Mouse (Mus musculus) olfactory bulb, adult 2 months (tissue): ENCODE results near the gene Slc20a1. TPM values are rescaled to one million over a fixed set of nuclear protein-coding genes. Genes with fewer than 3 reads are reported as not detected.

Experiments used
- H3K27ac ChIP-seq: fragments of 200-500 bp; 2 replicates; pipeline ENCODE4 v1.5.1; 2012; ENCODE audit warnings: low read depth, low read length; ENCODE audit not compliant: insufficient read depth
- H3K4me1 ChIP-seq: fragments of 200-500 bp; 2 replicates; pipeline ENCODE4 v1.6.1; 2012; ENCODE audit warnings: low read length; ENCODE audit not compliant: control insufficient read depth, insufficient read depth
- H3K4me3 ChIP-seq: fragments of 200-500 bp; 2 replicates; pipeline ENCODE4 v1.5.1; 2012; ENCODE audit warnings: mild to moderate bottlenecking, low read depth, low read length, moderate library complexity; ENCODE audit not compliant: insufficient read depth
- CTCF ChIP-seq: fragments of 200-500 bp; IDR thresholded peaks from 2 replicates; pipeline ENCODE4 v1.5.1; 2012; ENCODE audit warnings: low read depth, mild to moderate bottlenecking, low read length, moderate library complexity; ENCODE audit not compliant: insufficient read depth
- POLR2A ChIP-seq: fragments of 200-500 bp; IDR thresholded peaks from 2 replicates; pipeline ENCODE4 v1.6.1; 2012; ENCODE audit warnings: mild to moderate bottlenecking, low read depth, low read length, moderate library complexity; ENCODE audit not compliant: insufficient read depth
- WGBS: fragments of 180-500 bp; shearing (Covaris S2); methylation state at CpG from one replicate; pipeline ENCODE4 v1.1.7; 2018; 5-methylcytosine and 5-hydroxymethylcytosine counted together
- polyA plus RNA-seq: library from polyadenylated mRNA; stranded (reverse); fragments of >200 nt; gene quantifications from 2 replicates; pipeline ENCODE4 v1.2.4, GENCODE M21; 2012; ENCODE audit warnings: low replicate concordance; ENCODE audit not compliant: missing spikeins, insufficient read depth, insufficient read length

Slc20a1 gene
- polyA plus RNA-seq, 1 experiment = 298 TPM

- WGBS = 78% methylated on average over 1 of the region's 1 CpGs
- Histone ChIP-seq H3K4me1 (peaks cover 14% of the 10 kb centered on the region), H3K4me3 (no peak overlapping the region), H3K27ac (no peak overlapping the region)
- TF ChIP-seq CTCF (no peak), POLR2A (no peak)
Observed at GRCm38 (mm10) chr2:129184853-129185252, 13.7 kb upstream of the Slc20a1 start.

- H3K4me1 ChIP-seq = peaks cover 14% of the 10 kb centered on the region
- 90% methylated on average over 10 of the region's 10 CpGs for WGBS
- TF ChIP-seq CTCF = no peak
- TF ChIP-seq POLR2A = no peak
- H3K4me3 ChIP-seq = no peak overlapping the region
- H3K27ac ChIP-seq = no peak overlapping the region
Observed at GRCm38 (mm10) chr2:129185611-129186290, 12.8 kb upstream of the Slc20a1 start.

- TF ChIP-seq POLR2A (no peak), CTCF (no peak)
- Histone ChIP-seq H3K4me1 (peaks cover 14% of the 10 kb centered on the region), H3K4me3 (no peak overlapping the region), H3K27ac (no peak overlapping the region)
- WGBS = 46% methylated on average over 5 of the region's 5 CpGs
Observed at GRCm38 (mm10) chr2:129186291-129186919, 12.2 kb upstream of the Slc20a1 start.

- 88% methylated on average over 7 of the region's 7 CpGs for WGBS
- Histone ChIP-seq H3K4me3 (no peak overlapping the region), H3K4me1 (no peaks in the 10 kb centered on the region), H3K27ac (no peak overlapping the region)
- TF ChIP-seq CTCF (no peak), POLR2A (no peak)
Observed at GRCm38 (mm10) chr2:129192392-129193150, 6.0 kb upstream of the Slc20a1 start.

GRCm38 (mm10) chr2:129196317-129196716 is 2.2 kb upstream of the Slc20a1 start:
- Histone ChIP-seq H3K4me3 (no peak overlapping the region), H3K4me1 (0 out of 2 replicates have a peak, but pooled peaks cover 2% of the 10 kb centered on the region), H3K27ac (no peak overlapping the region)
- 97% methylated on average over 2 of the region's 2 CpGs for WGBS
- TF ChIP-seq POLR2A = no peak
- TF ChIP-seq CTCF = no peak

GRCm38 (mm10) chr2:129197197-129197596 is 1.4 kb upstream of the Slc20a1 start:
- no peak for TF ChIP-seq POLR2A
- TF ChIP-seq CTCF = no peak
- WGBS = 71% methylated on average over 5 of the region's 5 CpGs
- H3K4me1 ChIP-seq = 0 out of 2 replicates have a peak, but pooled peaks cover 2% of the 10 kb centered on the region
- no peak overlapping the region for H3K27ac ChIP-seq
- no peak overlapping the region for H3K4me3 ChIP-seq

GRCm38 (mm10) chr2:129197843-129198435 is 625 bp upstream of the Slc20a1 start:
- WGBS = 2% methylated on average over 32 of the region's 32 CpGs
- peak overlapping the region; percentile 81 for H3K4me3 ChIP-seq
- 0 out of 2 replicates have a peak, but pooled peaks cover 2% of the 10 kb centered on the region for H3K4me1 ChIP-seq
- peak overlapping the region; percentile 55 for H3K27ac ChIP-seq
- TF ChIP-seq CTCF = no peak
- no peak for TF ChIP-seq POLR2A

GRCm38 (mm10) chr2:129199328-129200085 is 943 bp downstream of the Slc20a1 start:
- peak overlapping the region; percentile 81 for H3K4me3 ChIP-seq
- 0 out of 2 replicates have a peak, but pooled peaks cover 2% of the 10 kb centered on the region for H3K4me1 ChIP-seq
- H3K27ac ChIP-seq = no peak overlapping the region
- WGBS = 12% methylated on average over 30 of the region's 31 CpGs
- TF ChIP-seq CTCF (no peak), POLR2A (no peak)
